Mouse (Mus musculus): ENCODE results near the gene Slc25a13. TPM values are rescaled to one million over a fixed set of nuclear protein-coding genes. Genes with fewer than 3 reads are reported as not detected.

Slc25a13 gene
- polyA plus RNA-seq, 1 experiment from 2014 or later: 48.8 TPM

- no peaks in the 10 kb centered on the region for H3K36me3 ChIP-seq (ENCODE audit: insufficient read depth, low read length)
- no peaks in the 10 kb centered on the region for H3K4me1 ChIP-seq (ENCODE audit: insufficient read depth, low read length)
- no peak overlapping the region for H3K4me3 ChIP-seq (ENCODE audit: low read length)
- no peak overlapping the region for H3K4me2 ChIP-seq (replicated peaks; ENCODE audit: low read depth, low read length)
- H3K9me3 ChIP-seq (ENCODE audit: low read length): no peaks in the 10 kb centered on the region
- no peak for ATAC-seq (ENCODE audit: low FRiP score, low TSS enrichment)
- no peak overlapping the region for H3K9ac ChIP-seq (replicated peaks; ENCODE audit: low read length)
- H3K27me3 ChIP-seq (ENCODE audit: insufficient read depth, low read length): no peaks in the 10 kb centered on the region
- no peak overlapping the region for H3K27ac ChIP-seq (ENCODE audit: low read length)
- WGBS: 80% methylated on average over 4 of the region's 4 CpGs
These were observed 139.7 kb downstream of the Slc25a13 start for GRCm38 (mm10) chr6:6077234-6077633.

- H3K9me3 ChIP-seq (ENCODE audit: low read length): no peaks in the 10 kb centered on the region
- WGBS: 81% methylated on average over 7 of the region's 7 CpGs
- no peak overlapping the region for H3K27ac ChIP-seq (ENCODE audit: low read length)
- H3K4me3 ChIP-seq (ENCODE audit: low read length): no peak overlapping the region
- H3K9ac ChIP-seq (replicated peaks; ENCODE audit: low read length): no peak overlapping the region
- no peaks in the 10 kb centered on the region for H3K36me3 ChIP-seq (ENCODE audit: insufficient read depth, low read length)
- ATAC-seq (ENCODE audit: low FRiP score, low TSS enrichment): no peak
- no peak overlapping the region for H3K4me2 ChIP-seq (replicated peaks; ENCODE audit: low read depth, low read length)
- H3K4me1 ChIP-seq (ENCODE audit: insufficient read depth, low read length): no peaks in the 10 kb centered on the region
- H3K27me3 ChIP-seq (ENCODE audit: insufficient read depth, low read length): no peaks in the 10 kb centered on the region
These were observed 141.0 kb downstream of the Slc25a13 start for GRCm38 (mm10) chr6:6075940-6076447.

GRCm38 (mm10) chr6:6071038-6071437 lies 145.9 kb downstream of the Slc25a13 start:
- Histone ChIP-seq H3K27me3 (ENCODE audit: insufficient read depth, low read length) (no peaks in the 10 kb centered on the region), H3K36me3 (ENCODE audit: insufficient read depth, low read length) (no peaks in the 10 kb centered on the region), H3K9me3 (ENCODE audit: low read length) (no peaks in the 10 kb centered on the region), H3K9ac (replicated peaks; ENCODE audit: low read length) (no peak overlapping the region), H3K4me3 (ENCODE audit: low read length) (no peak overlapping the region), H3K27ac (ENCODE audit: low read length) (no peak overlapping the region), H3K4me1 (ENCODE audit: insufficient read depth, low read length) (no peaks in the 10 kb centered on the region), H3K4me2 (replicated peaks; ENCODE audit: low read depth, low read length) (no peak overlapping the region)
- ATAC-seq (ENCODE audit: low FRiP score, low TSS enrichment): no peak
- 82% methylated on average over 7 of the region's 7 CpGs for WGBS

GRCm38 (mm10) chr6:6070015-6070414 lies 147.0 kb downstream of the Slc25a13 start:
- no peak overlapping the region for H3K9ac ChIP-seq (replicated peaks; ENCODE audit: low read length)

GRCm38 (mm10) chr6:6067201-6067600 lies 149.8 kb downstream of the Slc25a13 start:
- Histone ChIP-seq H3K27ac (ENCODE audit: low read length) (no peak overlapping the region), H3K36me3 (ENCODE audit: insufficient read depth, low read length) (no peaks in the 10 kb centered on the region), H3K4me1 (ENCODE audit: insufficient read depth, low read length) (no peaks in the 10 kb centered on the region), H3K27me3 (ENCODE audit: insufficient read depth, low read length) (no peaks in the 10 kb centered on the region), H3K4me2 (replicated peaks; ENCODE audit: low read depth, low read length) (no peak overlapping the region), H3K4me3 (ENCODE audit: low read length) (no peak overlapping the region), H3K9me3 (ENCODE audit: low read length) (no peaks in the 10 kb centered on the region), H3K9ac (replicated peaks; ENCODE audit: low read length) (no peak overlapping the region)
- no peak for ATAC-seq (ENCODE audit: low FRiP score, low TSS enrichment)
- WGBS: 88% methylated on average over 6 of the region's 6 CpGs

More at GRCm38 (mm10) chr6:6070015-6070414, 147.0 kb downstream of the Slc25a13 start:
- H3K9me3 ChIP-seq (ENCODE audit: low read length): no peaks in the 10 kb centered on the region
- no peak overlapping the region for H3K4me3 ChIP-seq (ENCODE audit: low read length)
- ATAC-seq (ENCODE audit: low FRiP score, low TSS enrichment): no peak
- H3K27me3 ChIP-seq (ENCODE audit: insufficient read depth, low read length): no peaks in the 10 kb centered on the region
- WGBS: 11% methylated on average over 3 of the region's 3 CpGs
- no peak overlapping the region for H3K4me2 ChIP-seq (replicated peaks; ENCODE audit: low read depth, low read length)
- H3K4me1 ChIP-seq (ENCODE audit: insufficient read depth, low read length): no peaks in the 10 kb centered on the region
- H3K36me3 ChIP-seq (ENCODE audit: insufficient read depth, low read length): no peaks in the 10 kb centered on the region
- no peak overlapping the region for H3K27ac ChIP-seq (ENCODE audit: low read length)

GRCm38 (mm10) chr6:6058548-6058947 lies 158.4 kb downstream of the Slc25a13 start:
- ATAC-seq (ENCODE audit: low FRiP score, low TSS enrichment): no peak

GRCm38 (mm10) chr6:6053946-6054345 lies 163.0 kb downstream of the Slc25a13 start:
- no peak overlapping the region for H3K4me2 ChIP-seq (replicated peaks; ENCODE audit: low read depth, low read length)
- WGBS: 55% methylated on average over 3 of the region's 3 CpGs
- H3K9me3 ChIP-seq (ENCODE audit: low read length): no peaks in the 10 kb centered on the region
- no peak overlapping the region for H3K27ac ChIP-seq (ENCODE audit: low read length)
- H3K4me1 ChIP-seq (ENCODE audit: insufficient read depth, low read length): no peaks in the 10 kb centered on the region
- no peaks in the 10 kb centered on the region for H3K36me3 ChIP-seq (ENCODE audit: insufficient read depth, low read length)
- no peak overlapping the region for H3K9ac ChIP-seq (replicated peaks; ENCODE audit: low read length)
- ATAC-seq (ENCODE audit: low FRiP score, low TSS enrichment): no peak
- no peak overlapping the region for H3K4me3 ChIP-seq (ENCODE audit: low read length)
- H3K27me3 ChIP-seq (ENCODE audit: insufficient read depth, low read length): no peaks in the 10 kb centered on the region

More at GRCm38 (mm10) chr6:6058548-6058947, 158.4 kb downstream of the Slc25a13 start:
- Histone ChIP-seq H3K27me3 (ENCODE audit: insufficient read depth, low read length) (no peaks in the 10 kb centered on the region), H3K4me3 (ENCODE audit: low read length) (no peak overlapping the region), H3K9me3 (ENCODE audit: low read length) (no peaks in the 10 kb centered on the region), H3K9ac (replicated peaks; ENCODE audit: low read length) (no peak overlapping the region), H3K27ac (ENCODE audit: low read length) (no peak overlapping the region), H3K4me1 (ENCODE audit: insufficient read depth, low read length) (no peaks in the 10 kb centered on the region), H3K4me2 (replicated peaks; ENCODE audit: low read depth, low read length) (no peak overlapping the region), H3K36me3 (ENCODE audit: insufficient read depth, low read length) (no peaks in the 10 kb centered on the region)
- 42% methylated on average over 3 of the region's 3 CpGs for WGBS

GRCm38 (mm10) chr6:6052696-6053095 lies 164.3 kb downstream of the Slc25a13 start:
- H3K9ac ChIP-seq (replicated peaks; ENCODE audit: low read length): no peak overlapping the region

GRCm38 (mm10) chr6:6046729-6047424 lies 170.1 kb downstream of the Slc25a13 start:
- no peak overlapping the region for H3K9ac ChIP-seq (replicated peaks; ENCODE audit: low read length)
- no peak for ATAC-seq (ENCODE audit: low FRiP score, low TSS enrichment)
- H3K9me3 ChIP-seq (ENCODE audit: low read length): no peaks in the 10 kb centered on the region
- H3K4me3 ChIP-seq (ENCODE audit: low read length): no peak overlapping the region
- 0 out of 2 replicates have a peak, but pooled peaks cover 3% of the 10 kb centered on the region for H3K36me3 ChIP-seq (ENCODE audit: insufficient read depth, low read length)
- no peak overlapping the region for H3K27ac ChIP-seq (ENCODE audit: low read length)
- H3K27me3 ChIP-seq (ENCODE audit: insufficient read depth, low read length): no peaks in the 10 kb centered on the region
- H3K4me2 ChIP-seq (replicated peaks; ENCODE audit: low read depth, low read length): no peak overlapping the region
- WGBS: 53% methylated on average over 12 of the region's 12 CpGs
- H3K4me1 ChIP-seq (ENCODE audit: insufficient read depth, low read length): no peaks in the 10 kb centered on the region

More at GRCm38 (mm10) chr6:6052696-6053095, 164.3 kb downstream of the Slc25a13 start:
- Histone ChIP-seq H3K4me1 (ENCODE audit: insufficient read depth, low read length) (no peaks in the 10 kb centered on the region), H3K9me3 (ENCODE audit: low read length) (no peaks in the 10 kb centered on the region), H3K36me3 (ENCODE audit: insufficient read depth, low read length) (0 out of 2 replicates have a peak, but pooled peaks cover 3% of the 10 kb centered on the region), H3K27ac (ENCODE audit: low read length) (no peak overlapping the region), H3K4me3 (ENCODE audit: low read length) (no peak overlapping the region), H3K4me2 (replicated peaks; ENCODE audit: low read depth, low read length) (no peak overlapping the region), H3K27me3 (ENCODE audit: insufficient read depth, low read length) (no peaks in the 10 kb centered on the region)
- no peak for ATAC-seq (ENCODE audit: low FRiP score, low TSS enrichment)
- 55% methylated on average over 11 of the region's 11 CpGs for WGBS

- no peak for ATAC-seq (ENCODE audit: low FRiP score, low TSS enrichment)
- H3K4me2 ChIP-seq (replicated peaks; ENCODE audit: low read depth, low read length): no peak overlapping the region
- 52% methylated on average over 18 of the region's 18 CpGs for WGBS
- H3K27me3 ChIP-seq (ENCODE audit: insufficient read depth, low read length): no peaks in the 10 kb centered on the region
- H3K9ac ChIP-seq (replicated peaks; ENCODE audit: low read length): no peak overlapping the region
- no peaks in the 10 kb centered on the region for H3K36me3 ChIP-seq (ENCODE audit: insufficient read depth, low read length)
- H3K4me1 ChIP-seq (ENCODE audit: insufficient read depth, low read length): no peaks in the 10 kb centered on the region
- H3K27ac ChIP-seq (ENCODE audit: low read length): no peak overlapping the region
- no peak overlapping the region for H3K4me3 ChIP-seq (ENCODE audit: low read length)
- H3K9me3 ChIP-seq (ENCODE audit: low read length): no peaks in the 10 kb centered on the region
These were observed 178.0 kb downstream of the Slc25a13 start for GRCm38 (mm10) chr6:6038773-6039550.

All from kidney, embryonic 16.5 days (tissue).